Mouse (Mus musculus) cortical plate, adult 2 months (tissue): Measurements from ENCODE around the gene Ube3c. TPM values are rescaled to one million over a fixed set of nuclear protein-coding genes. Genes with fewer than 3 reads are reported as not detected.
A peak's percentile ranks its signal among the peaks of the same experiment; 100 is the strongest.

ENCODE experiments used
- H3K27ac ChIP-seq: fragments of 200-500 bp; 2 replicates; pipeline ENCODE4 v1.5.1; 2012; ENCODE audit warnings: low read length, control low read depth, inconsistent platforms; ENCODE audit not compliant: insufficient read depth
- H3K4me1 ChIP-seq: fragments of 200-500 bp; 2 replicates; pipeline ENCODE4 v1.6.1; 2011; ENCODE audit warnings: low read length; ENCODE audit not compliant: control insufficient read depth, insufficient read depth
- H3K4me3 ChIP-seq: fragments of 200-500 bp; 2 replicates; pipeline ENCODE4 v1.5.1; 2011; ENCODE audit warnings: mild to moderate bottlenecking, low read length, control low read depth; ENCODE audit not compliant: insufficient read depth
- CTCF ChIP-seq: fragments of 200-500 bp; IDR thresholded peaks from 2 replicates; pipeline ENCODE4 v1.5.1; 2011; ENCODE audit warnings: mild to moderate bottlenecking, control low read depth, low read length; ENCODE audit not compliant: insufficient read depth; ENCODE audit errors: extremely low read depth
- POLR2A ChIP-seq: fragments of 200-500 bp; IDR thresholded peaks from 2 replicates; pipeline ENCODE4 v1.6.1; 2011; ENCODE audit warnings: mild to moderate bottlenecking, low read length, control low read depth; ENCODE audit not compliant: insufficient read depth; ENCODE audit errors: extremely low read depth
- polyA plus RNA-seq: library from polyadenylated mRNA; depleted of rRNA; stranded (reverse); fragments of >200 nt; gene quantifications from 2 replicates; pipeline ENCODE4 v1.2.3, GENCODE M21; 2012

Gene Ube3c
- polyA plus RNA-seq, 1 experiment, result 38.4 TPM

DNA sequence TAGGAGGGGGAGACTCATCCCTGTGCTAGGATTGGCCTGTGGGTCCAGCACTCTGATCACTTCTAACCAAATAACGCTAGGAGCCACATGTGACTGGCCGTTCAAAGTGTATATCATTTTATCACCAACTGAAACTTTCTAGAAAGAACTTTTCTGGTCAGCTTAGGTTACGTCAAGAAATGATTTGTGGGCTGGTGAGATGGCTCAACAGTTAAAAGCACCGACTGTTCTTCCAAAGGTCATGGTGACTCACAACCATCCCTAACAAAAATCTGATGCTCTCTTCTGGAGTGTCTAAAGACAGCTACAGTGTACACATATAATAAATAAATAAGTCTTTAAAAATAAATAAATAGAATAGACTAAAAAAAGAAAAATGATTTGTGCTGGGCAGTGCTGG, 103.5 kb downstream of the Ube3c start:
- H3K27ac ChIP-seq, result no peak overlapping the region
- no peak overlapping the region for H3K4me3 ChIP-seq
- H3K4me1 ChIP-seq, result no peaks in the 10 kb centered on the region
- TF ChIP-seq CTCF, result no peak
- TF ChIP-seq POLR2A, result no peak

DNA sequence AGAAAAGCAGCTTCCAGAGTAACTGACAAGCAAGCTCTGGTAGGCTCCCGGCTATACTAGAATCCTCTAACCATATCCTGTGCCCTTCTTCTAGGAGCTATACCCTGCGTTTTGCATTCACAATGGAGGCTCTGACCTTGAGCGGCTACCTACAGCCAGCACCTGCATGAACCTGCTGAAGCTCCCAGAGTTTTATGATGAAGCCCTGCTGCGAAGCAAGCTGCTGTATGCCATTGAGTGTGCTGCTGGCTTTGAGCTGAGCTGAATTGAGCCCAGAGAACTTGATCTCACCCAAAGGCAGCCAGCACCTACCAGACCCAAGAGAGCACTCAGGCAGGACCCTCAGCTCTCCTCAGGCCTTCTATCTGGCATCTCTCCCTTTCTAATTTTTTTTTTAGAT, 105.3 kb downstream of the Ube3c start:
- H3K27ac ChIP-seq, result no peak overlapping the region
- H3K4me1 ChIP-seq, result no peaks in the 10 kb centered on the region
- H3K4me3 ChIP-seq, result no peak overlapping the region
- no peak for TF ChIP-seq POLR2A
- TF ChIP-seq CTCF, result no peak

- H3K4me1 ChIP-seq, result no peaks in the 10 kb centered on the region
- TF ChIP-seq POLR2A (no peak), CTCF (no peak)
- H3K27ac ChIP-seq, result no peak overlapping the region
- no peak overlapping the region for H3K4me3 ChIP-seq
Measured at GRCm38 (mm10) chr5:29676445-29676844, 107.4 kb downstream of the Ube3c start.

- Histone ChIP-seq H3K4me1 (no peaks in the 10 kb centered on the region), H3K27ac (no peak overlapping the region), H3K4me3 (no peak overlapping the region)
- TF ChIP-seq CTCF (no peak), POLR2A (no peak)
Measured at GRCm38 (mm10) chr5:29685085-29685484, 116.0 kb downstream of the Ube3c start.

DNA sequence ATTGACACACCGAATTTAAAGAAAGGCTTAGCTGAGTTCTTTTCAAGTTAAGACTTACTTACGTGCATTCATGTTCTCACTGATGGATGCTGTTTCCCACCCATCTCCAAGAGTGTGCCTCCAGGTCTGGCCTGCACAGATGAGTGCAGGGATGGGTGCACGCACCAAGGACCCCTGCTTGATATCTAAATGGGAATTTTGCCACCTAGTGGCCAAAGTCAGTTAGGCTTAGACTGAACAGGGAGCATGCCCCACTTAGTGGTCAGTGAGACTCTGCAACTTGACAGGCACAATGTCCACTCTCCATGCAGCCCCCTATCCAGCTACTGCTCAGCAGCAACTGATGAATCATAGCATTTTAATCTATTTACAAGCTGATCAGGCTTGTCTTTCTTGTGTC, 118.6 kb downstream of the Ube3c start:
- TF ChIP-seq CTCF (peak; percentile 52), POLR2A (no peak)
- no peak overlapping the region for H3K4me3 ChIP-seq
- no peaks in the 10 kb centered on the region for H3K4me1 ChIP-seq
- H3K27ac ChIP-seq, result no peak overlapping the region

DNA sequence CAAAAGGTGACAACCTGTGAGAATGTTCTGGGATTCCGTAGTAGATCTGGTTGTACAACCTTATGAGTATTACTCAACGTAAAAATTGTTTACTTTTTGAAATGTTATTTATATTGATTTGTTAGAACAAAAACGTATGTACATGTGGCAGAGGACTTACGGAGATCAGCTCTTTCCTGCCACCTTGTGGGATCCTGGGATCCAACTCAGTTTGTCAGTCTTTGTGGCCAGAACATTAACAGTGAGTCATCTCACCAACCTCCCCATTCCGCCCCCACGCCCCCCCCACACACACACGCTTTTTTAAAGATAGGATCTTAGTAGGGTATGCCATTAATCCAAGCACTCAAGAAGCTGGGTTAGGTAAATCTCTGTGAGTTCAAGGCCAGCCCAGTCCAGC, 119.3 kb downstream of the Ube3c start:
- TF ChIP-seq CTCF, result no peak
- no peak for TF ChIP-seq POLR2A
- H3K4me1 ChIP-seq, result no peaks in the 10 kb centered on the region
- no peak overlapping the region for H3K4me3 ChIP-seq
- H3K27ac ChIP-seq, result no peak overlapping the region

- Histone ChIP-seq H3K27ac (no peak overlapping the region), H3K4me3 (no peak overlapping the region), H3K4me1 (no peaks in the 10 kb centered on the region)
- TF ChIP-seq CTCF (no peak), POLR2A (no peak)
Measured at GRCm38 (mm10) chr5:29698493-29698892, 129.5 kb downstream of the Ube3c start.

DNA sequence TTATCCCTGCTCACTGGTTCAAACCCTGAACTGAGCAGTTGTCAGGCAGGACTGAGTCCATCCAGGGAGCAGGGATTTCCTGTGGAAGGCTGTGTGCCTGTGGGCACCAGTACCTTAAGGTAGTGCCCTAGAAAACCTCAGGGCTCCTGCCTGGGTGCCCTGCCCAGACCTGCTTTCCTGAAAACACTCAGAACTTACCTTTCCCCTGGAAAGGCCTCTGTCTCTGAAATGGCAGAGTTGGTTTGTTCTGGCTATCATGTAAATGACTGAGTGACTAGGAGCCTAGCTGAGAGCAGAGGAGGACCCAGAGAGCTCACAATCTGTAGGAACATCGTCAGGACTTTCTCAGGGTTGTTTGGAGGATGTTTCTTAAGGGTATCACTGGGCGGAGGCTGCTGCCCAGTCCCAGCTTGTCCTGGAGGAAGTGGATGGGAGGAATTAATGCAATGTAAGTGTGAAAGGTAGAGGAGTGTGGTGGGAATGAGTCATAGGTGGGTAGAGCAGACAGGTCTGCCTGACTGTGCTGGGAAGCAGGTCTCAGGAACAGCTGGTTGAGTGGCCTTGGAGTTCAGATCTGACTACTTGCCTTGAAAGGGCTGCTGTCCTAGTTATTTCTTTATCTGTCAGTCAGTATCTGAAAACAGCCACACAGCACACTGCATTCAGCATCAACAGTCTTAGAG, 130.6 kb downstream of the Ube3c start:
- H3K4me1 ChIP-seq, result no peaks in the 10 kb centered on the region
- no peak for TF ChIP-seq CTCF
- no peak for TF ChIP-seq POLR2A
- no peak overlapping the region for H3K27ac ChIP-seq
- no peak overlapping the region for H3K4me3 ChIP-seq

GRCm38 (mm10) chr5:29707241-29707640, 138.2 kb downstream of the Ube3c start:
- Histone ChIP-seq H3K4me3 (no peak overlapping the region), H3K4me1 (no peaks in the 10 kb centered on the region), H3K27ac (no peak overlapping the region)
- TF ChIP-seq CTCF, result no peak
- TF ChIP-seq POLR2A, result no peak

GRCm38 (mm10) chr5:29708258-29708657, 139.2 kb downstream of the Ube3c start:
- Histone ChIP-seq H3K4me1 (no peaks in the 10 kb centered on the region), H3K27ac (no peak overlapping the region), H3K4me3 (no peak overlapping the region)
- no peak for TF ChIP-seq CTCF
- no peak for TF ChIP-seq POLR2A

GRCm38 (mm10) chr5:29711631-29712030, 142.6 kb downstream of the Ube3c start:
- TF ChIP-seq CTCF, result no peak
- no peak for TF ChIP-seq POLR2A
- Histone ChIP-seq H3K27ac (no peak overlapping the region), H3K4me1 (no peaks in the 10 kb centered on the region), H3K4me3 (no peak overlapping the region)
